8 mouse cellular contexts compared by ENCODE assay signal in genomic region chr10:127265727-127266111, GRCm38 (mm10). TPM values are rescaled to one million over a fixed set of nuclear protein-coding genes. Genes with fewer than 3 reads are reported as not detected.
A peak's percentile ranks its signal among the peaks of the same experiment; 100 is the strongest.
DNase-seq lines count a peak whose midpoint lies in the region; ATAC-seq and TF ChIP-seq lines count a peak whose summit lies in the region.

No protein-coding gene starts in this region.

- no peak overlapping the region for H3K27ac ChIP-seq in heart, embryonic 16.5 days (ENCODE audit: low read length)
- H3K27ac ChIP-seq in forebrain, postnatal 0 days (ENCODE audit: low read depth, low read length): peak overlapping the region; percentile 94
- peak overlapping the region; percentile 48 for H3K27ac ChIP-seq in liver, embryonic 15.5 days (replicated peaks)
- H3K27ac ChIP-seq in stomach, embryonic 16.5 days (ENCODE audit: low read length): no peak overlapping the region

- peaks cover 30% of the 10 kb centered on the region for H3K27me3 ChIP-seq in heart, embryonic 16.5 days (ENCODE audit: control insufficient read depth, insufficient read depth, low read length)
- H3K27me3 ChIP-seq in forebrain, postnatal 0 days (ENCODE audit: insufficient read depth, low read length): no peaks in the 10 kb centered on the region
- peaks cover 43% of the 10 kb centered on the region for H3K27me3 ChIP-seq in liver, embryonic 15.5 days
- H3K27me3 ChIP-seq in stomach, embryonic 16.5 days (ENCODE audit: control insufficient read depth, insufficient read depth, low read length): peaks cover 14% of the 10 kb centered on the region

- peak overlapping the region; percentile 43 for H3K4me2 ChIP-seq in heart, embryonic 16.5 days (ENCODE audit: low read depth, low read length)
- H3K4me2 ChIP-seq in forebrain, postnatal 0 days (ENCODE audit: low read depth): peak overlapping the region; percentile 78
- peak overlapping the region; percentile 94 for H3K4me2 ChIP-seq in liver, embryonic 15.5 days
- peak overlapping the region; percentile 28 for H3K4me2 ChIP-seq in stomach, embryonic 16.5 days (ENCODE audit: low read depth, low read length)

- H3K4me3 ChIP-seq in heart, embryonic 16.5 days (ENCODE audit: low read length): peak overlapping the region; percentile 69
- H3K4me3 ChIP-seq in forebrain, postnatal 0 days (ENCODE audit: low read depth, low read length): peak overlapping the region; percentile 99
- H3K4me3 ChIP-seq in liver, embryonic 15.5 days (replicated peaks): peak overlapping the region; percentile 98
- H3K4me3 ChIP-seq in stomach, embryonic 16.5 days (replicated peaks; ENCODE audit: low read length): peak overlapping the region; percentile 91

- H3K9ac ChIP-seq in heart, embryonic 16.5 days (ENCODE audit: low read length): no peak overlapping the region; the same call in 1 of the 2 replicates
- peak overlapping the region; percentile 100 for H3K9ac ChIP-seq in forebrain, postnatal 0 days
- H3K9ac ChIP-seq in liver, embryonic 15.5 days: peak overlapping the region; percentile 100; the same call in 1 of the 2 replicates
- no peak overlapping the region for H3K9ac ChIP-seq in stomach, embryonic 16.5 days (ENCODE audit: low read length)

- peaks cover 25% of the 10 kb centered on the region for H3K4me1 ChIP-seq in heart, embryonic 16.5 days (ENCODE audit: control insufficient read depth, insufficient read depth, low read length)
- peaks cover 21% of the 10 kb centered on the region for H3K4me1 ChIP-seq in forebrain, postnatal 0 days (ENCODE audit: insufficient read depth)
- H3K4me1 ChIP-seq in liver, embryonic 15.5 days (replicated peaks): peaks cover 51% of the 10 kb centered on the region
- peaks cover 11% of the 10 kb centered on the region for H3K4me1 ChIP-seq in stomach, embryonic 16.5 days (ENCODE audit: control insufficient read depth, insufficient read depth, low read length)

- no peak for ATAC-seq in heart, embryonic 16.5 days (replicated peaks; ENCODE audit: extremely low read depth, insufficient read depth, low FRiP score)
- ATAC-seq in forebrain, postnatal 0 days: peak; percentile 28; the same call in 1 of the 2 replicates
- ATAC-seq in liver, embryonic 15.5 days (ENCODE audit: insufficient read depth): peak; percentile 60
- ATAC-seq in stomach, embryonic 16.5 days (ENCODE audit: insufficient read depth, low FRiP score): no peak
- no peak for ATAC-seq in inflammation-experienced regulatory T-cells, adult 6 months

- TF ChIP-seq CTCF in forebrain, postnatal 0 days (IDR thresholded peaks at IDR 0.05; ENCODE audit: low read depth): no peak

- no peaks in the 10 kb centered on the region for H3K9me3 ChIP-seq in heart, embryonic 16.5 days (replicated peaks; ENCODE audit: control insufficient read depth, low read length)
- H3K9me3 ChIP-seq in forebrain, postnatal 0 days (ENCODE audit: low read length): no peaks in the 10 kb centered on the region
- H3K9me3 ChIP-seq in liver, embryonic 15.5 days (replicated peaks): no peaks in the 10 kb centered on the region
- H3K9me3 ChIP-seq in stomach, embryonic 16.5 days (replicated peaks; ENCODE audit: control insufficient read depth, low read length): no peaks in the 10 kb centered on the region

- intact Hi-C loops in heart, postnatal 25 days (cut with DNase I): loop anchor here (2.0 kb wide), 1 partner anchor 47 kb away; no protein-coding TSS in a partner anchor

- no peak for DNase-seq in heart, postnatal 25 days (ENCODE audit: low spot score)
- peak; percentile 59 for DNase-seq in MN1 (ENCODE audit: low spot score)
- no peak for DNase-seq in forebrain, postnatal 0 days
- DNase-seq in ovary, postnatal 36 days (ENCODE audit: low spot score): no peak

- 25% methylated on average over 4 of the region's 4 CpGs for WGBS in heart, embryonic 16.5 days
- WGBS in forebrain, postnatal 0 days: 32% methylated on average over 4 of the region's 4 CpGs
- 19% methylated on average over 4 of the region's 4 CpGs for WGBS in liver, embryonic 15.5 days (ENCODE audit: insufficient replicate concordance)
- 28% methylated on average over 4 of the region's 4 CpGs for WGBS in stomach, embryonic 16.5 days

- H3K36me3 ChIP-seq in heart, embryonic 16.5 days (ENCODE audit: control insufficient read depth, insufficient read depth): peaks cover 6% of the 10 kb centered on the region
- H3K36me3 ChIP-seq in forebrain, postnatal 0 days (ENCODE audit: insufficient read depth): peaks cover 16% of the 10 kb centered on the region
- H3K36me3 ChIP-seq in liver, embryonic 15.5 days (replicated peaks): peaks cover 28% of the 10 kb centered on the region
- H3K36me3 ChIP-seq in stomach, embryonic 16.5 days (ENCODE audit: control insufficient read depth, insufficient read depth, low read length): no peaks in the 10 kb centered on the region

RNA-seq across cellular contexts. Expression of gene Dctn2, which starts 0.4 kb away (rescaled TPM):
- polyA plus RNA-seq in heart, embryonic 16.5 days (2015; fragmentation: Nextera tagmentation; extraction: Ambion mirVana): 148 and 152 TPM in 2 replicates
- total RNA-seq in heart, postnatal 25 days (2021): 100 to 1,000 TPM; 136 to 142 TPM
- total RNA-seq in forebrain, postnatal 0 days (2014; rRNA removed): 272 and 300 TPM in 2 replicates
- 332 and 343 TPM in 2 replicates for polyA plus RNA-seq in forebrain, postnatal 0 days (2015; fragmentation: Nextera tagmentation; extraction: Ambion mirVana)
- 69.5 and 75.7 TPM in 2 replicates for polyA plus RNA-seq in liver, embryonic 15.5 days (2015; fragmentation: Nextera tagmentation; extraction: Ambion mirVana)
- 171 and 173 TPM in 2 replicates for polyA plus RNA-seq in stomach, embryonic 16.5 days (2015; fragmentation: Nextera tagmentation; extraction: Ambion mirVana)
- polyA plus RNA-seq in inflammation-experienced regulatory T-cells, adult 6 months (2017; shearing (Covaris generic)): 10 to 100 TPM; 54.0 to 61.1 (median 56.9) TPM

RNA-seq across cellular contexts. Expression of gene Kif5a, which starts 2.6 kb away (rescaled TPM):
- polyA plus RNA-seq in heart, embryonic 16.5 days (2015; fragmentation: Nextera tagmentation; extraction: Ambion mirVana): 0.36 and 0.70 TPM in 2 replicates
- under 1 TPM; 0.45 to 0.49 TPM for total RNA-seq in heart, postnatal 25 days (2021)
- 210 and 223 TPM in 2 replicates for total RNA-seq in forebrain, postnatal 0 days (2014; rRNA removed)
- 62.0 and 84.0 TPM in 2 replicates for polyA plus RNA-seq in forebrain, postnatal 0 days (2015; fragmentation: Nextera tagmentation; extraction: Ambion mirVana)
- polyA plus RNA-seq in liver, embryonic 15.5 days (2015; fragmentation: Nextera tagmentation; extraction: Ambion mirVana): 0.06 and 0.21 TPM in 2 replicates
- 6.5 and 6.7 TPM in 2 replicates for polyA plus RNA-seq in stomach, embryonic 16.5 days (2015; fragmentation: Nextera tagmentation; extraction: Ambion mirVana)
- under 1 TPM in 2 of 3 experiments, not detected in 1; 0.16 to 0.19 TPM for polyA plus RNA-seq in inflammation-experienced regulatory T-cells, adult 6 months (2017; shearing (Covaris generic))

RNA-seq across cellular contexts. Expression of gene Mbd6, which starts 23.1 kb away (rescaled TPM):
- 11.4 and 11.7 TPM in 2 replicates for polyA plus RNA-seq in heart, embryonic 16.5 days (2015; fragmentation: Nextera tagmentation; extraction: Ambion mirVana)
- total RNA-seq in heart, postnatal 25 days (2021): 10 to 100 TPM; 20.9 to 21.4 TPM
- total RNA-seq in forebrain, postnatal 0 days (2014; rRNA removed): 5.9 and 9.4 TPM in 2 replicates
- 4.1 and 4.8 TPM in 2 replicates for polyA plus RNA-seq in forebrain, postnatal 0 days (2015; fragmentation: Nextera tagmentation; extraction: Ambion mirVana)
- 7.9 and 8.0 TPM in 2 replicates for polyA plus RNA-seq in liver, embryonic 15.5 days (2015; fragmentation: Nextera tagmentation; extraction: Ambion mirVana)
- polyA plus RNA-seq in stomach, embryonic 16.5 days (2015; fragmentation: Nextera tagmentation; extraction: Ambion mirVana): 8.6 and 11.6 TPM in 2 replicates
- 10 to 100 TPM in 1 of 3 experiments, 1 to 10 TPM in 2; 4.0 to 11.8 (median 6.4) TPM for polyA plus RNA-seq in inflammation-experienced regulatory T-cells, adult 6 months (2017; shearing (Covaris generic))

RNA-seq across cellular contexts. Expression of gene Mars, which starts 45.9 kb away (rescaled TPM):
- polyA plus RNA-seq in heart, embryonic 16.5 days (2015; fragmentation: Nextera tagmentation; extraction: Ambion mirVana): 80.4 and 81.2 TPM in 2 replicates
- total RNA-seq in heart, postnatal 25 days (2021): 10 to 100 TPM; 37.9 to 38.9 TPM
- total RNA-seq in forebrain, postnatal 0 days (2014; rRNA removed): 86.4 and 94.4 TPM in 2 replicates
- polyA plus RNA-seq in forebrain, postnatal 0 days (2015; fragmentation: Nextera tagmentation; extraction: Ambion mirVana): 95.9 and 98.6 TPM in 2 replicates
- 109 and 112 TPM in 2 replicates for polyA plus RNA-seq in liver, embryonic 15.5 days (2015; fragmentation: Nextera tagmentation; extraction: Ambion mirVana)
- polyA plus RNA-seq in stomach, embryonic 16.5 days (2015; fragmentation: Nextera tagmentation; extraction: Ambion mirVana): 98.9 and 104 TPM in 2 replicates
- 10 to 100 TPM; 20.7 to 28.9 (median 21.3) TPM for polyA plus RNA-seq in inflammation-experienced regulatory T-cells, adult 6 months (2017; shearing (Covaris generic))

RNA-seq across cellular contexts. Expression of gene Pip4k2c, which starts 54.3 kb away (rescaled TPM):
- 26.3 and 27.2 TPM in 2 replicates for polyA plus RNA-seq in heart, embryonic 16.5 days (2015; fragmentation: Nextera tagmentation; extraction: Ambion mirVana)
- total RNA-seq in heart, postnatal 25 days (2021): 10 to 100 TPM; 23.3 to 24.6 TPM
- 21.5 and 23.3 TPM in 2 replicates for total RNA-seq in forebrain, postnatal 0 days (2014; rRNA removed)
- 17.8 and 20.1 TPM in 2 replicates for polyA plus RNA-seq in forebrain, postnatal 0 days (2015; fragmentation: Nextera tagmentation; extraction: Ambion mirVana)
- polyA plus RNA-seq in liver, embryonic 15.5 days (2015; fragmentation: Nextera tagmentation; extraction: Ambion mirVana): 41.9 and 45.1 TPM in 2 replicates
- 33.5 and 34.4 TPM in 2 replicates for polyA plus RNA-seq in stomach, embryonic 16.5 days (2015; fragmentation: Nextera tagmentation; extraction: Ambion mirVana)
- polyA plus RNA-seq in inflammation-experienced regulatory T-cells, adult 6 months (2017; shearing (Covaris generic)): 10 to 100 TPM; 25.7 to 32.1 (median 26.0) TPM

Comparison
In these comparisons a context has a peak if more than half of its experiments do, and no peak if none do; other contexts are left out.
1. ATAC-seq: peak in forebrain, postnatal 0 days (single experiment) and liver, embryonic 15.5 days (single experiment); none in heart, embryonic 16.5 days (single experiment), stomach, embryonic 16.5 days (single experiment) and inflammation-experienced regulatory T-cells, adult 6 months (single experiment).
2. H3K27ac ChIP-seq: peak in forebrain, postnatal 0 days (single experiment) and liver, embryonic 15.5 days (single experiment); none in heart, embryonic 16.5 days (single experiment) and stomach, embryonic 16.5 days (single experiment).
3. H3K4me2 ChIP-seq: peak in every context shown above with its lines; median percentile 94 in liver, embryonic 15.5 days; 78 in forebrain, postnatal 0 days; 43 in heart, embryonic 16.5 days; 28 in stomach, embryonic 16.5 days.
4. H3K9ac ChIP-seq: peak in forebrain, postnatal 0 days (single experiment) and liver, embryonic 15.5 days (single experiment); none in heart, embryonic 16.5 days (single experiment) and stomach, embryonic 16.5 days (single experiment).
5. Peak in every context shown above with its lines, with median percentiles within 50 percentile points of each other: H3K4me3 ChIP-seq.